Mouse (Mus musculus): ENCODE results near the gene Babam2.

DNA sequence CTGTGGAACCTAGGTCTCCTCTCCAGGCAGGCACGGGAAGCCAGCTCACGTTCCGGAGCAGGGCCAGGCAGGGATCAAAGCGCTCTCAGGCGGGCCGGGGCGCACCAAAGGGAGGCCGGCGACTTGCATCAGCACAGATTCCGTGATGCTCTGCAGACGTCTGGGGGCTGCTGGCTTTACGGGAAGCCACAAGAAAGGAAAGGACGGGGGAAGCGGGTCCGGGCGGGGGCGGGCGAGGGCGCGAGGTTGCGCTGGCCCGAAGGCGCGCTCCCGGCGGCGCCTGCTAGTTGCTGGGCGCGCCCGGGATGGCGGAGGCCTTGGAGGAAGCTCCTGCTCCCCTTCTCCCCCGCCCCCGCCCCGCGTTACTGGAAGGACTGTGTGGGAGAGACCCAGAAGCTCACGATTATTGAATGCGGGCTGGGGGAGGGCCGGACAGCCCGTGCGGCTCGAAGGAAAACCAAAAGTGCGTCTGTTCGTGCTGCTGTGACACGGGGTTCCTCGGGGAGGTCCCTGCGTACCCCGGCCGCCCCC, 435.6 kb downstream of the Babam2 start:
- TF ChIP-seq CHD2 (IDR thresholded peaks at IDR 0.05; ENCODE audit: low read depth, low read length) (no peak), MAFK (IDR thresholded peaks at IDR 0.05; ENCODE audit: insufficient read depth, low read depth, low read length) (no peak), ZC3H11A (IDR thresholded peaks at IDR 0.05; ENCODE audit: borderline replicate concordance, low read depth, low read length) (no peak), ZNF384 (IDR thresholded peaks at IDR 0.05; ENCODE audit: low read depth, low read length) (no peak)

Data from ES-E14 (cell line).